Mouse (Mus musculus) induced T-regulatory cell, adult 2 months (primary cell): ENCODE measurements around the gene Zfp810.
"Not testable (repeated sequence)": the region's sequence is repeated elsewhere in the genome, so short reads cannot be mapped to it uniquely, and the experiment has no call there.

Experiments
- DNase-seq: peaks from one replicate; pipeline ENCODE4 v3.0.0-alpha.2; 2012; ENCODE audit warnings: low read depth

Gene Zfp810

DNA sequence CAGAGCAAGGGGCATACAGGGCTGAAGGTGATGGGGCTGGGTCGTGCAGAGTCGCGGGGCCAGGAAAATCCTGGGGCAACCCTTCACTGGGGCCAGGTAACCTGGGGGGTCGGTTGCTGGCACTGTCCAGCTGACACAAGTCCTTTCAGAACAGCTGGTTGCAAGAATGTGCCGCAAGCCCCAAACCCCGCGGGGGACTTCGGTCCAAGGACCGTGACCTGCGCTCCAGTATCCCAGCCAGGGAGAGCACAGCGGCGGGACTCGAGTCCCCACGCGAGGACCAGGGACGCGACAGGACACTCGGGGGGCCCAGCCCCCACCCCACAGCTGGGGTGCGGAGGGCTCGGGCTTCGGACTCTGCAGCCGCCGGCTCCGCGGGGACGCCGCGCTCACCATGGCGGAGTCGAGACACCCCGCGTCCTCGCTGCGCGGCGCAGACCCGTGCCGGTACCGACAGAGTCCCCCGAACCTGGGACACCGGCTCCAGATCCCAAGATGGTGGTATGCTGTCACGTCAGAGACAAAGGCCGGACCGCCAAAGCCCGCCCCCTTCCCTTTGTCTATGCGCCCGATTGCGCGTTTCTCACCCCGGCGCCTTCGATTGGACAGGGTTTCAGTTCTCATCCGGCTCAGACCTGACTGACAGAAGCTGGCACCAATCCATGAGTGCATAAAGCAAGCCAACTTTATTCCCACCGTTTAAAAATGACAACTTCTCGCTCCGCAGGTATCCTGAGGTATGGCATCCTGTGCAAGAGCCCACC, at the start of gene Zfp810:
TSS of gene Zfp810 (minus strand) at position 493 of the 764 bp plus-strand sequence.
- DNase-seq = peak; percentile 99

DNA sequence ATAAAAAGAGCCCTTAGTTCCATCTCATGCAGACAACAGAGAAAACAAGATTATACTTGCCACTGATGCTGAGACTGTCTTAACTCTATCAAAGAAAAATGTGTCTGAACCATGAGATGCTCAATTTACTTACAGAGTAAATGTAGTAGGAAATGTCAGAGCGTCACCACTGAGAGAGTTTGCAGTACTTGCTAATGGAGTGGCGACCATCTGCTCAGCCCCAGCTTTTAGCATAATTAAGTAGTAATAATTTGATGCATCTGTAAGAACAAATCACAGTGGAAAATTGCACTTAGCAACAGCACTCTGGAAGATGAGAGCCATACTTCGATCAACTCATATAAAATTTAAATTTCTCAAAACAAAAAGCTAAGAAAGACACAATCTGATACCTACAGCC, 48.5 kb upstream of the Zfp810 start:
- DNase-seq = no peak

- DNase-seq = no peak
These were observed 46.5 kb upstream of the Zfp810 start for GRCm38 (mm10) chr9:22353901-22354300.

GRCm38 (mm10) chr9:22353465-22353864, 46.0 kb upstream of the Zfp810 start:
- DNase-seq = no peak

DNA sequence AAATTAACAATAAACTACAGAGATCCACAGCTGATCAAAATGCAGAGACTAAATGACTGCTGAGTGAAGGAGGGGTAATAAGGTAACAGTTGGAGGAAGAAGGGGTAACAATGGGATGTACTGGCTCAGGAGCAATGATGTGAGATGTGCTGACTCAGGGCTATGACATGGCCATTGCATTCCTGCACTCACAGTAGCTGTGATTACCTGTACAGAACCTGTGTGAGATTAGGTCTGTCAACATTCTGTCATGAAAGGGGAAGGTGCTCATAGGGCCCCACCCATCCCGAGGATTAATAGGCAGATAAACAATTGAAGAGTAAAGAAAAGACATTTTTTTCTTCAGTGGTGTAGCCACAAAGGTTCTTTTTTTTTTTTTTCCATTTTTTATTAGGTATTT, 32.9 kb upstream of the Zfp810 start:
- DNase-seq = no peak

DNA sequence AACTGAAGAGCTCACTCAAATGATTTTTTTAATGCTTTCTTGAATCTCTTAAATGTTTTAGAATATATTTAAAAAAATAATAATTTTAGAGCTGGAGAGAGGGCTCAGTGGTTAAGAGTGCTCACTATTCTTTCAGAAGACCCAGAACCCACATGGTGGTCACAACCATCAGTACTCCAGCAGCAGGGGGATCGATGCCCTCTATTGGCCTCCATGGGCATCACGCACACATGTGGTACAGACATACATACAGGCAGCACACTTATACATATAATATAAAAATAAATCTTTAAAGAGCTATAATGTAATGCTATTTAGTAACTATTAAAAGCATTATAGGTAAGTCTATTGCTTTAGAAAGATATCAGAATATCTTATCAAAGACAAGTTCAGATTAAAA, 29.8 kb upstream of the Zfp810 start:
- no peak for DNase-seq

GRCm38 (mm10) chr9:22327475-22328387, 20.3 kb upstream of the Zfp810 start:
- peak; percentile 92 for DNase-seq

DNA sequence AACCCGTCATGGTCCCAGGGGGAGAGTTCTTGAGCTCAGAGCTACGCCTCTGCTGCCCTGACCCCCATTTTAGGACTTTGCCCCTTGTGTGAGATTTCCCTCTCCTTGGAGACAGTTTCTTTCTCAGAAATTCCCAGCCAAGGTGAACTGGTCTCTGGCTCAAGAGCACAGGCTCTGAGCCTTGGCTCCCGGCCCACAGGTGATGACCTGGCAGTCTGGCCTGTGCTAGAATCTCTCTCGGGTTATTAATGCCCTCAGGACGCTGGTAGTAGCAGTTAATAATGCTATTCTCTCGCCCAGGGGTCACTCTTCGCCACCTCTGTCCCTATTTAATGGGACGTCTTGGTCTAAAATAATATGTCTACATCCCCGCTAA, 19.6 kb upstream of the Zfp810 start:
- no peak for DNase-seq

DNA sequence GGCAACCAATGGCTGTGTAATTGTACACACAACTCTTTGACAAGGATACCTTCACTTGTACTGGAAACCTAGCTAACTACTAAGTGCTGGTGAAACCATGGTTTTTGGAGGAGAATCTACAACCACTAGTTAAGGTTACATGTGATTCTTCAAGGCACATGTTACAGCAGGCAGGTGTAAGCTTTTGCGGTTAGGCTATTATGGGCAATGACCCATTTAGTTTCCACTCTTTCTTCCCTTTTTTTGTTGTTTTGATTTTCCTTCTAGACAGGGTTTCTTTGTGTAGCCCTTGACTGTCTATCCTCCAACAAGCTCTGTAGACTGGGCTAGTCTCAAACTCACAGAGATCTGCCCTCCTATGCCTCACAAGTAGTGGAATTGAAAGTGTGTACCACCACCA, 17.1 kb upstream of the Zfp810 start:
- no peak for DNase-seq

DNA sequence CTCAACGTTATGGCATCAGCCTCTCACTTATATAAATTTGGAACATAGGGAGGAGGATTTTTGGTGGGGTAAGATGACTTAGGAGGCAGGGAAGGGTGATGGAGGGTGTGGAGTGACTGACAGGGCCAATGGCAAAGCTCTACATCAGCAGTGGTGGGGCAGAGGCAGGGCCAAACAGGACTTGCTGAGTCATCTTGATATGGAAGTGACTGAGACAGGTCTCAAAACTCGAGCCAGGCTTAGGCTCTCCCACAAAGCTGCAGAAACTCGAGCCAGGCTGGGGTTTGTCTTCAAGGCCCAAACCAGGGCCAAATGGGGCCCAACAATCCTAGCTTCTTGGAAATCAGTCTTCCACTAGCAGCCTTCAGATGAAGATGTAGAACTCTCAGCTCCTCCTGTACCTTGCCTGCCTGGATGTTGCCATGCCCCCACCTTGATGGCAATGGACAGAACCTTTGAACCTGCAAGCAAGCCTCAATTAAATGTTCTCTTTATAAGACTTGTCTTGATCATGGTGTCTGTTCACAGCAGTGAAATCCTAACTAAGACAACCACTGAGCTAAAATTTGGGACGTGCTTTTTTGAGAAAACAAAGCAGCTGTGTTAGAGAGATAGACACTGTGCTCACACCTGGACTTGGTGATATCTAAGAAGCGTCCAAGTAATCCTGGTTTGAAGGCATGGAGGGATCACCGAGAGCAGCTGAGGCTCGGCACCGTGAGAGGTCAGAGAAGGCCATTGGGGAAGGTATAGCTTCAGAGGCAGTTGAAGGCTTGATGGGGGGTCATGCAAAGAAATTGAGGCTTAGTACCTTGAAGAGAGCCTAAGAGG, 15.1 kb upstream of the Zfp810 start:
- DNase-seq = no peak

DNA sequence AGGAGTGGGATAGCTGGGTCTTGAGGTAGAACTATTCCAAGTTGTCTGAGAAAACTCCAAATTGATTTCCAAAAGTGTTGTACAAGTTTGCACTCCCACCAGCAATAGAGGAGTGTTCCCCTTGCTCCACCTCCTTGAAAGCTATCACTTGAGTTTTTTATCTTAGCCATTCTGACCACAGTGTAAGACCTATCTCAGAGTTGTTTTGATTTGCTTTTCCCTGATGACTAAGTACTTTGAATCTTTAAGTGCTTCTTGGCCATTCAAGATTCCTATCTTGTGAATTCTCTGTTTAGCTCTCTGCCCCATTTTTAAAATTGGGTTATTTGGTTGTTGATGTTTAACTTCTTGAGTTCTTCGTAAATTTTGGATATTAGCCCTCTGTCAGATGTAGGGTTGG, 11.7 kb upstream of the Zfp810 start:
- no peak for DNase-seq

DNA sequence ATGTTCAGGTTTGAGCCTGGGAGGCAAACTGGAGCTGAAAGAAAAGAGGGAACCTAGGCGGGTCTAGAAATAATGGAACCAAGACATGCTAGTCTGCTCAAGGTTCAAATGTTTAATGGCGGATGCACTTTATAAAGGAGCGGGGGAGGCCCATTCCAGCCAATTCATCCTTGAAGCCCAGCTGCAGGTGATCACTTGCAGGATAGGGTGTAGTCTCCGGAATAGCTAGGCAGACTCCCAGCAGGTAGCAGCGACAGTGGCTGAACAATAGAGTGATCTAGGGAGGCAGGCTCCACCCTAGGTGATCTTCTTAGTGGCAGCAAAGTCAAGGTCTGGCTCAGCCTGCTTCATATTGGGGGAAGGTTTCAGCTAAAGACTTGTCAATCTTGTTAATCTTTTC, 8.6 kb upstream of the Zfp810 start:
- DNase-seq = not testable (repeated sequence)

DNA sequence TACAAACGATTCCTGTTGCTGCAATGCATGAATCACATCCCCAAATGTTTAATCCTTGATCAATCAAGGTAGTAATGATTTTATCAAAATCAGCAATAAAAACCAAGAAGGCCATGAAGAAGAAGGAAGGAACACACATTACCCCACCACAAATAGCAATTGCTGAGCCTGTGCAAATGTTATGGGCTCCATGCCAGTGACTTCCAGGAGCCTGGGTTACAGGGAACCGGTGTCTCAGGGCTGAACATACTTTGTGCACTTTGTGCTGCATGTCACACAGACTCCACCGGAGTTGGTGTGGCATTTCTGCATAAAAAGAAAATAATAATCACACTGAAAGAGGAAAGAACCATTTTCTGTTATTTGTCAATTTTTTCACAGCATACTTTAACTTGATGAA, 6.6 kb upstream of the Zfp810 start:
- no peak for DNase-seq

- DNase-seq = no peak
These were observed 5.8 kb upstream of the Zfp810 start for GRCm38 (mm10) chr9:22313218-22313617.

DNA sequence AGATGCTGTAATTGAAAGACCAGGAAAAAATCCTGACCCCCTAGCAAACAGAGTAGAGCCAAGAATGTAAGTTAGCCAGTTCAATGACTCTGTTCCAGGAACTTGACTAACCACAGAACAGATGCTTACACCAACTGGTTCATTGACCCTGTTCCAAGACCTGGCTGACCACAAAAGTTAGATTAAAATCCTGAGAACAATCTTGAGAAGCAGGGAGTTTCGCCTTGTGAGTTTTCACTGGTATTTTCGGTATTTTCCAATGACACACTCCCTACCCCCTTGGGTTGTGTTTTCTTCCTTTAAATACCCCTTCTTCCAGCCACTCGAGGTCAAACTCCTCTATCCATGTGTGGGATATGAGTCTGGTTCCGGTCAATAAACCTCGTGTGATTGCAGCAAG, 2.2 kb upstream of the Zfp810 start:
- no peak for DNase-seq

DNA sequence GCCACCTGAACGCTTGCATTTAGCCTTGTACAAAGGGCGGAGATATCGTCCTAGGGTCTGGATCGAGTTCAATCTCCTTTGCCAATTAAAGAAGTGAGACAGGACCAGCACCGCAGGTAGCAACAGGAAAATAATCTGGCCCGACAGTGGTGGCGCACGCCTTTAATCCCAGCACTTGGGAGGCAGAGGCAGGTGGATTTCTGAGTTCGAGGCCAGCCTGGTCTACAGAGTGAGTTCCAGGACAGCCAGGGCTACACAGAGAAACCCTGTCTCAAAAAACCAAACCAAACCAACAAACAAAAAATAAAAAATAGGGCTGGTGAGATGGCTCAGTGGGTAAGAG, 443 bp upstream of the Zfp810 start:
- not testable (repeated sequence) for DNase-seq

DNA sequence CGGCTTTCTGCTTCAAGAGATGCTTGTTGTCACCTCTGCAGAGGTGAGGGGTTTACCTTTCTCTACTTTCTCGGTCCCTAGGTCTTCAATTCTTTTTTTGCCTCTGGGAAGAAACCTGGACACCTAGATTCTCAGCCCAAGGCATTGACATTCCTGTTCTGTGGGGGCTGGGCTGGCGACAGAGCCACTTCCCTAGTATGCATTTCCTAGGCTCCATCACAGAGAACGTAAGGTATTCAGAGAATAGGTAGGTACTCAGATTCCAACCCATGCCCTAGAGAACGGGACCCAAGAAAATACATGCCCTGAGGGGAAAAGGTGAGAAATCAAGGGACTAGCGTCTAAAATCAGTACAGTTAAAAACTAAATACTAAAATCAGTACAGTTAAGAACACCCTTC, 722 bp downstream of the Zfp810 start:
- DNase-seq = peak; percentile 40

GRCm38 (mm10) chr9:22302199-22302598, 5.2 kb downstream of the Zfp810 start:
- DNase-seq = no peak

DNA sequence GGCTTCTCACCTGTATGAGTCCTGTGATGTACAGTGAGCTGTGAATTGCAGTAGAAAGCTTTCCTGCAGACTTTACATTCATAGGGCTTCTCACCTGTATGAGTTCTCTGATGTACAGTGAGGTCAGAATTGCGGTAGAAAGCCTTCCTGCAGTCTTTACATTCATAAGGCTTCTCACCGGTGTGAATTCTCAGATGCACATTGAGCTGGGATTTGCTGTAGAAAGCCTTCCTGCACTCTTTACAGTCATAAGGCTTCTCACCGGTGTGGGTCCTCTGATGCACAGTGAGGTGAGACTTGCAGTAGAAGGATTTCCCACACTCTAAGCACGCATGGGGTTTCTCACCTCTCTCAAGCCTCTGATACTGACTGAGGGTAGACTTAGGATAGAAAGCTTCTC, 28.7 kb downstream of the Zfp810 start:
- DNase-seq = peak; percentile 14

- DNase-seq = no peak
These were observed 38.6 kb downstream of the Zfp810 start for GRCm38 (mm10) chr9:22268886-22269285.

GRCm38 (mm10) chr9:22262611-22263010, 44.8 kb downstream of the Zfp810 start:
- no peak for DNase-seq

DNA sequence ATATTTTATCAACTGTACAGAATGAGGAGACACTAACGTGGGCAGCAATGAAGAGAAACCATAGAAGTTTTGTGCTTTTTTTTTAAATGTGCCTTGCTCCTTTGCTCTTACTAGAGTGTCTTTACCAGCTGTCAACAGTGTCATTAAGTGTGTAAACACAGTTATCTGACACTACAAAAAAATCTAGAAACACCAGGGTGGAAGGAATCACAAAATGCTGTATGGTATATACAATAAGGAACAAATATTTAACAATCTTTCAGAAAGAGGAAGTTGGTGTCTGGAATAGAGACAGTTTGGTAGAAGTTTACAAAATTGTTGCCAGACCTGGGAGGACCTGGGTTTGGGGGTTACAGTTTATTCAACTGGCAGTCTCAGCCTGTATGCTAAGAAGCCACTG, 45.9 kb downstream of the Zfp810 start:
- no peak for DNase-seq

- DNase-seq = no peak
These were observed 47.4 kb downstream of the Zfp810 start for GRCm38 (mm10) chr9:22260092-22260422.
